ENCODE assay signal across 8 mouse cellular contexts in genomic region chr2:101678236-101679021, GRCm38 (mm10). TPM values are rescaled to one million over a fixed set of nuclear protein-coding genes. Genes with fewer than 3 reads are reported as not detected.
DNase-seq lines count a peak whose midpoint lies in the region; ATAC-seq lines count a peak whose summit lies in the region.

TSS of gene Traf6 (plus strand) at chr2:101678429.

- H3K4me1 ChIP-seq in heart, embryonic 13.5 days: peaks cover 7% of the 10 kb centered on the region
- peaks cover 13% of the 10 kb centered on the region for H3K4me1 ChIP-seq in liver, embryonic 12.5 days

- H3K27ac ChIP-seq in heart, embryonic 13.5 days (replicated peaks): peak within 1 kb of the TSS; percentile 2; the same call in 1 of the 2 replicates
- H3K27ac ChIP-seq in liver, embryonic 12.5 days: peak within 1 kb of the TSS; percentile 48; the same call in 1 of the 2 replicates

- peak within 1 kb of the TSS; percentile 94 for H3K9ac ChIP-seq in heart, embryonic 13.5 days
- peak within 1 kb of the TSS; percentile 91 for H3K9ac ChIP-seq in liver, embryonic 12.5 days

- no peaks in the 10 kb centered on the region for H3K9me3 ChIP-seq in heart, embryonic 13.5 days
- H3K9me3 ChIP-seq in liver, embryonic 12.5 days (replicated peaks): no peaks in the 10 kb centered on the region

- peak; percentile 71 for ATAC-seq in heart, embryonic 13.5 days (ENCODE audit: extremely low read depth, insufficient number of reproducible peaks, low FRiP score, low TSS enrichment)
- peak; percentile 94 for ATAC-seq in liver, embryonic 12.5 days

- WGBS in heart, embryonic 13.5 days: under 1% methylated on average over 65 of the region's 68 CpGs
- WGBS in liver, embryonic 12.5 days (ENCODE audit: insufficient replicate concordance): under 1% methylated on average over 67 of the region's 68 CpGs

- DNase-seq in CD8-positive naive resting alpha-beta T cell, adult 2 months (ENCODE audit: low read depth in 2 of 2, low spot score in 2 of 2): peak; percentile 78 to 81
- DNase-seq in c-Kit-negative CD71-positive TER-119-positive erythroid progenitor cells, embryonic 14.5 days (ENCODE audit: low read depth, low spot score): peak; percentile 43
- DNase-seq in fibroblast of lung, adult 2 months (ENCODE audit: low read depth): peak; percentile 54
- peak; percentile 94 for DNase-seq in kidney, postnatal 10 days
- DNase-seq in naive thymus-derived CD4-positive, alpha-beta T cell, adult 2 months (ENCODE audit: low read depth): peak; percentile 86
- DNase-seq in splenic B cell, adult 2 months (ENCODE audit: low read depth, low spot score): peak; percentile 89

- peak within 1 kb of the TSS; percentile 89 for H3K4me2 ChIP-seq in heart, embryonic 13.5 days
- H3K4me2 ChIP-seq in liver, embryonic 12.5 days: peak within 1 kb of the TSS; percentile 84

- H3K36me3 ChIP-seq in heart, embryonic 13.5 days: 0 out of 2 replicates have a peak, but pooled peaks cover 4% of the 10 kb centered on the region
- peaks cover 3% of the 10 kb centered on the region; the same call in 1 of the 2 replicates for H3K36me3 ChIP-seq in liver, embryonic 12.5 days
- H3K36me3 ChIP-seq in splenic B cell, adult 2 months (ENCODE audit: control insufficient read depth, insufficient read depth, low read length, poor library complexity, severe bottlenecking): no peaks in the 10 kb centered on the region

- H3K4me3 ChIP-seq in heart, embryonic 13.5 days: peak within 1 kb of the TSS; percentile 90
- peak within 1 kb of the TSS; percentile 94 for H3K4me3 ChIP-seq in liver, embryonic 12.5 days

- H3K27me3 ChIP-seq in heart, embryonic 13.5 days (replicated peaks): peaks cover 26% of the 10 kb centered on the region
- peaks cover 13% of the 10 kb centered on the region for H3K27me3 ChIP-seq in liver, embryonic 12.5 days (replicated peaks)
- H3K27me3 ChIP-seq in splenic B cell, adult 2 months (ENCODE audit: control insufficient read depth, insufficient read depth, low read length, poor library complexity, severe bottlenecking): no peaks in the 10 kb centered on the region

RNA-seq across cellular contexts. Expression of gene Traf6, which starts in this region (rescaled TPM):
- polyA plus RNA-seq in heart, embryonic 13.5 days (2015; fragmentation: Nextera tagmentation; extraction: Ambion mirVana): 4.6 and 4.8 TPM in 2 replicates
- 6.3 and 7.2 TPM in 2 replicates for polyA plus RNA-seq in liver, embryonic 12.5 days (2016; fragmentation: Nextera tagmentation; extraction: Ambion mirVana)

Comparison
In these comparisons a context has a peak if more than half of its experiments do, and no peak if none do; other contexts are left out.
1. Peak in every context shown above with its lines: DNase-seq, ATAC-seq, H3K4me3 ChIP-seq and H3K27ac ChIP-seq.
2. DNase-seq: peak in every context shown above with its lines; median percentile 94 in kidney, postnatal 10 days; 89 in splenic B cell, adult 2 months; 86 in naive thymus-derived CD4-positive, alpha-beta T cell, adult 2 months; 80 in CD8-positive naive resting alpha-beta T cell, adult 2 months; 54 in fibroblast of lung, adult 2 months; 43 in c-Kit-negative CD71-positive TER-119-positive erythroid progenitor cells, embryonic 14.5 days.